Mouse (Mus musculus) liver, embryonic 16.5 days (tissue): ENCODE results near the gene Xpo4. TPM values are rescaled to one million over a fixed set of nuclear protein-coding genes. Genes with fewer than 3 reads are reported as not detected.

ENCODE experiments used
- ATAC-seq: fragments of 200-750 bp; cut with Nextera tagmentation; 2 replicates; pipeline ENCODE4 v1.8.0; 2017; ENCODE audit warnings: low read depth, mild to moderate bottlenecking, moderate number of reproducible peaks, moderate library complexity
- H3K27ac ChIP-seq: fragments of 300-500 bp; sonication (generic); 2 replicates; pipeline ENCODE4 v1.5.1; 2014; ENCODE audit warnings: mild to moderate bottlenecking, low read length
- H3K27me3 ChIP-seq: fragments of 300-500 bp; sonication (generic); 2 replicates; pipeline ENCODE4 v1.6.1; 2014; ENCODE audit warnings: low read depth, low read length, mixed read lengths; ENCODE audit not compliant: control insufficient read depth, insufficient read depth
- H3K36me3 ChIP-seq: fragments of 300-500 bp; sonication (generic); 2 replicates; pipeline ENCODE4 v1.6.1; 2014; ENCODE audit warnings: mild to moderate bottlenecking; ENCODE audit not compliant: control insufficient read depth, insufficient read depth
- H3K4me1 ChIP-seq: fragments of 300-500 bp; sonication (generic); 2 replicates; pipeline ENCODE4 v1.6.1; 2014; ENCODE audit warnings: low read depth, low read length, mixed read lengths; ENCODE audit not compliant: control insufficient read depth
- H3K4me2 ChIP-seq: fragments of 300-500 bp; sonication (generic); 2 replicates; pipeline ENCODE4 v1.6.1; 2014; ENCODE audit warnings: low read depth, low read length, mixed read lengths
- H3K4me3 ChIP-seq: fragments of 300-500 bp; sonication (generic); 2 replicates; pipeline ENCODE4 v1.5.1; 2014; ENCODE audit warnings: low read depth, mild to moderate bottlenecking, low read length
- H3K9ac ChIP-seq: fragments of 300-500 bp; sonication (generic); 2 replicates; pipeline ENCODE4 v1.6.1; 2014; ENCODE audit warnings: low read depth, low read length
- H3K9me3 ChIP-seq: fragments of 300-500 bp; sonication (generic); replicated peaks from 2 replicates; pipeline ENCODE4 v1.6.1; 2016; ENCODE audit warnings: low read length; ENCODE audit not compliant: control insufficient read depth
- WGBS: fragments of 180-500 bp; shearing (Covaris S2); extraction: QIAGEN DNeasy Blood & Tissue Kit; methylation state at CpG from one replicate; pipeline ENCODE4 v1.1.7; 2014; ENCODE audit not compliant: insufficient replicate concordance; 5-methylcytosine and 5-hydroxymethylcytosine counted together
- polyA plus RNA-seq: library from polyadenylated mRNA; unstranded; fragments of >200 nt; fragmentation: Nextera tagmentation; extraction: Ambion mirVana; gene quantifications from 2 replicates; pipeline ENCODE4 v1.2.1, GENCODE M21; 2015

Gene Xpo4
- polyA plus RNA-seq, 1 experiment from 2014 or later: 9.7 TPM

DNA sequence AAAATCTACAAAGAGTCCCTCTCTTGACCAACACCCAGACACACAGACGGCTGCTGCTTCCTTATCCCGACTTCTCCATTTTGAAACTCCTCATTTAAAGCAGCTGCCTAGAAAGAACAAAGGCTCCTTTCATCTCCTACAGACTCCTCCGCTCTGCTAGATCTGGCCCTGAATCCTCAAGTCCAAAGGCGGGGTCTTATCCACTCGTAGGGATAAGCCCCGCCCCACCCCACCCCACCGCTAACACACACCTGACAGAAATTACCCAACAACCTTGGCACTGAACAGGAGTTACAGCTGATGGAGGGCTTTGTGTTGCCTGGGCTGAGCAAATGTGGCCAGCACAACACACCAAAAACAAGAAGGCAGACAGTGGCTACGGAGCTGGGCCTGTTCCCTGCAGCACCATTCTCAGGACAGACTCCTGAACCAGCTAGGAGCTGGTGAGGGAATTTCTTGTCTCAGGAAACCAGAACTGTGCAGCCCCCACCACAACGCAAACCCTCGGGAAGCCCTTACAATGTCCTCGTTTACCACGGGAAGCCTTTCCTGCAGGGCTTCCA is 36.8 kb upstream of the Xpo4 start:
- Histone ChIP-seq H3K36me3 (peaks cover 8% of the 10 kb centered on the region), H3K27me3 (no peaks in the 10 kb centered on the region), H3K27ac (no peak overlapping the region), H3K4me3 (no peak overlapping the region), H3K4me2 (no peak overlapping the region), H3K4me1 (peaks cover 6% of the 10 kb centered on the region), H3K9me3 (no peaks in the 10 kb centered on the region), H3K9ac (no peak overlapping the region)
- WGBS: 64% methylated on average over 12 of the region's 12 CpGs
- no peak for ATAC-seq

DNA sequence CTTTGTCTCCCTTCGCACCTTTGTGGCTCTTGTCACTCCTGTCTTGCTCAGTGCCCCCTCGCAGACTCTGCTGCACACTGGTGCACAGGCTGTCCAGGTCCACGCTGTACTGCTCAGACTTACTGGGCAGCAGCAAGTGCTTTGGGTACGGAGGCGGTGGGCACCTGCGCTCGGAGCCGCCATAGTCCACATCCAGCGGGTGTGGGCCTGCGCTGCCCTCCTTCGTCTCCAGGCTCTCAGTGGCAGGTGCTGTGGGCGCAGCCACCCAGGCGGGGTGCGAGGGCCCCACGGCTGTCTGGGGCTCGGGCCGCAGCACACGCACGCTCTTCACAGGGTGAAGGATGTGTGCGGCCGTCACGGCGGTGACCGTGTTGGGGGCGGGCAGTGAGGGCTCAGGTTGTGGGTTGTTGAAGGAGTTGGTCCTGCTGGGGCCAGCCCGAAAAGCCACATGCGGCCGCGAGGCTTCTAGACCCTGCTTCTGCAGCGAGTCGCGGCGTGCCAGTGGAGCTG is 34.3 kb upstream of the Xpo4 start:
- H3K4me3 ChIP-seq: no peak overlapping the region
- H3K36me3 ChIP-seq: peaks cover 15% of the 10 kb centered on the region
- no peaks in the 10 kb centered on the region for H3K27me3 ChIP-seq
- no peak overlapping the region for H3K9ac ChIP-seq
- H3K9me3 ChIP-seq: no peaks in the 10 kb centered on the region
- H3K4me1 ChIP-seq: peaks cover 6% of the 10 kb centered on the region
- no peak for ATAC-seq
- H3K4me2 ChIP-seq: no peak overlapping the region
- 90% methylated on average over 33 of the region's 33 CpGs for WGBS
- H3K27ac ChIP-seq: no peak overlapping the region

DNA sequence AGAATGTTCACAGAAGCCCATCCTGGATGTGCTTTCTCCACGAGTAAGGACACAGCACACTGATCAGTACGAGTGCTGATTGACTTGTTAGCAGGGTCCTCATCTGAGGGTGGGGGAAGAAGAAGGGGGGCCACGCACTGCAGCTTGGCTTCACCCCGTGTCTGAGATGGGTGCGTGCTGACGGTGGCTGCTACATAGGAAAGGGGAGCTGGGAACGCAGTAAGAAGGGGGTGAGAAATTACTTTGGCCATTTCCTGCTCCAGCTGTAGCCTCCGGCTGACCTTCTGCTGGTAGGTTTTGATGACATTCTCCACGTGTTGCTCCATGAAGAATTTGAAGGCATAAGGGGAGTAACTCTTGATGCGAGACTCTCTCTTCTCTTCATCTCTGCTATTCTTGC is 33.8 kb upstream of the Xpo4 start:
- no peak for ATAC-seq
- Histone ChIP-seq H3K9me3 (no peaks in the 10 kb centered on the region), H3K27ac (no peak overlapping the region), H3K9ac (no peak overlapping the region), H3K36me3 (peaks cover 17% of the 10 kb centered on the region), H3K27me3 (no peaks in the 10 kb centered on the region), H3K4me1 (peaks cover 6% of the 10 kb centered on the region), H3K4me3 (no peak overlapping the region), H3K4me2 (no peak overlapping the region)
- 80% methylated on average over 10 of the region's 10 CpGs for WGBS

DNA sequence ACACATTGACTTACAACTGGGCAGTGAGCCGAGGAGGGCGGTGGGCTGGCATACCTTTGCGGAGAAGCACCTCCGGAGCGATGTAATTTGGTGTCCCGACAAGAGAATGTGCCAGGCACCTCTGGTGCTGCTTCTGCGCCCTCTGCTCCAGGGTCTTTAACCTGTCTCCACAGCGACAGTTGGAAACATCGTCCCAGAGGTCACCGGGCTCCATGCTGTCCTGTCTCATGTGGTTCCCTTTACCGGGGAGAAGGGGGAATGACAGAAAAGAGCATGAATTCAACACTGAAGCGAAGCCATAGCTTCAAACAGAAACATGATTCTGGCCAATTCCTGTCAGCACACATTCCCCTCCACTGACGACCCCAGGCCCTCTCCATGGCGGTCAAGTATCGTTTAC is 30.8 kb upstream of the Xpo4 start:
- ATAC-seq: no peak

DNA sequence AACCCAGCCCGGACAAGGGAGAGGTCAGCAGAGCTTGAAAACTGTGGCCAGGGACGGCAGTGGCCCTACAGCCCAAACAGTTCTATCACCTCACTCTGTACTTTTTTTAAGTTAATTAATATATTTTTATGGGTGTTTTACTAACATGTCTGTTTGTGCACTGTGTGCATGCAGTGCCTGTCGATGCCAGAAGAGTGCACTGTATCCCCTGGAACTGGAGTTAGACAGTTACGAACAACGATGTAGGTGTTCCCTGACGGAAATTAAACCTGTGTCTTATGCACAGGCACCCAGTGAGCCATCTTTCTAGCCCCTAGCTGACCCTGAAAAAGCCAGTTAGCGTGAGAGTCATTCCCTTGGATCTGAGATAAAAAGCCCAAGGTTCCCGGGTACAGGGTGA is 30.3 kb upstream of the Xpo4 start:
- H3K9me3 ChIP-seq: no peaks in the 10 kb centered on the region
- H3K4me2 ChIP-seq: no peak overlapping the region
- ATAC-seq: no peak
- 82% methylated on average over 8 of the region's 8 CpGs for WGBS
- peaks cover 30% of the 10 kb centered on the region for H3K36me3 ChIP-seq
- no peak overlapping the region for H3K4me3 ChIP-seq
- H3K4me1 ChIP-seq: peaks cover 19% of the 10 kb centered on the region
- no peak overlapping the region for H3K27ac ChIP-seq
- no peaks in the 10 kb centered on the region for H3K27me3 ChIP-seq
- H3K9ac ChIP-seq: no peak overlapping the region

More for the DNA sequence above, 30.8 kb upstream of the Xpo4 start:
- no peaks in the 10 kb centered on the region for H3K27me3 ChIP-seq
- no peaks in the 10 kb centered on the region for H3K9me3 ChIP-seq
- H3K4me1 ChIP-seq: peaks cover 15% of the 10 kb centered on the region
- no peak overlapping the region for H3K4me3 ChIP-seq
- no peak overlapping the region for H3K9ac ChIP-seq
- peaks cover 26% of the 10 kb centered on the region for H3K36me3 ChIP-seq
- no peak overlapping the region for H3K4me2 ChIP-seq
- H3K27ac ChIP-seq: no peak overlapping the region
- WGBS: 86% methylated on average over 15 of the region's 15 CpGs

DNA sequence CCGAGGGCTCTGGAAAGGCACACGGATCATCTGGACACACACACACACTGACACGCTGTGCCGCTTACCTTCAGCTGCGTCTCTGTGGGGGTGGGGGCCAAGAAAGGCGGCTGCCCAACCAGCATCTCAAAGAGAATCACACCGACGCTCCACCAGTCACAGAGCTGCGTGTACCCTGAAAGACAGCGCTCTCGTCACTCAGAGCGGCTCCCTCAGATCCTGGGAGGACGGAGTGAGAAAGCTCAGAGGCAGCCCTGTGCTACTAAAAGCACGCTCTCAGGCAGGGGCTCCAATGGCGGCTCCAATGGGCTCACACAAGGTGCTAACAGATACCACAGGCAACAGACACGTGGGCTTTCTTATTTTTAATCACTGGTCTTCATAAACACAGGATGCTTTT is 29.0 kb upstream of the Xpo4 start:
- Histone ChIP-seq H3K36me3 (peaks cover 24% of the 10 kb centered on the region), H3K4me2 (no peak overlapping the region), H3K9ac (no peak overlapping the region), H3K4me3 (no peak overlapping the region), H3K27ac (no peak overlapping the region), H3K9me3 (no peaks in the 10 kb centered on the region), H3K4me1 (peaks cover 19% of the 10 kb centered on the region), H3K27me3 (no peaks in the 10 kb centered on the region)
- 88% methylated on average over 16 of the region's 16 CpGs for WGBS
- no peak for ATAC-seq

DNA sequence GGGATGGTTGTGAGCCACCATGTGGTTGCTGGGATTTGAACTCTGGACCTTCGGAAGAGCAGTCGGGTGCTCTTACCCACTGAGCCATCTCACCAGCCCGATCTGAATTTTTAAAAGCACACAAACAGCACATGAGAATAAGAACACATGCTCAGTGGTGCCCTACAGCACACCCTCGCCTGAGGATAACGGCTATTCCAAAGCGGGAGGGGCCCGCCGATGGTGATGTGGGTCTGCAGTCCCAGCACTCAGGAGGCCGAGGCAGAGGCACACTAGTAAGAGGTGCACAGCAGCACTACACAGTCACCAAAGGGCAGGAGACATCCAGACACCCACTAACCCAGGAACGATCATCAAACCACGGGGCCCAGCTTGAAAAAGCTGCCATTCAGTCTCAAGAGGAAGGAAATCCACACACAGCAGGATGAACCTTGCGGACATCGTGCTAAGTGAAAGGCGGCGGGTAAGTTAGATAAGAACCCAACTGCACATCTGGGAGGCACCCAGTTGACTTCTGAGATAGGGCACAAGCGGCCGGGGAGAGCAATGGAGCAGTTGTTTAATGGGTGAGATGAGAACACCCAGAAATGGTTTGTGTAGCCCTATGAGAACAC is 27.4 kb upstream of the Xpo4 start:
- H3K4me1 ChIP-seq: peaks cover 19% of the 10 kb centered on the region
- H3K27ac ChIP-seq: peak overlapping the region; percentile 91
- peaks cover 25% of the 10 kb centered on the region for H3K36me3 ChIP-seq
- peak overlapping the region; percentile 43 for H3K4me3 ChIP-seq
- no peaks in the 10 kb centered on the region for H3K27me3 ChIP-seq
- no peaks in the 10 kb centered on the region for H3K9me3 ChIP-seq
- 22% methylated on average over 17 of the region's 17 CpGs for WGBS
- H3K9ac ChIP-seq: peak overlapping the region; percentile 61
- H3K4me2 ChIP-seq: peak overlapping the region; percentile 63
- ATAC-seq: peak; percentile 96

DNA sequence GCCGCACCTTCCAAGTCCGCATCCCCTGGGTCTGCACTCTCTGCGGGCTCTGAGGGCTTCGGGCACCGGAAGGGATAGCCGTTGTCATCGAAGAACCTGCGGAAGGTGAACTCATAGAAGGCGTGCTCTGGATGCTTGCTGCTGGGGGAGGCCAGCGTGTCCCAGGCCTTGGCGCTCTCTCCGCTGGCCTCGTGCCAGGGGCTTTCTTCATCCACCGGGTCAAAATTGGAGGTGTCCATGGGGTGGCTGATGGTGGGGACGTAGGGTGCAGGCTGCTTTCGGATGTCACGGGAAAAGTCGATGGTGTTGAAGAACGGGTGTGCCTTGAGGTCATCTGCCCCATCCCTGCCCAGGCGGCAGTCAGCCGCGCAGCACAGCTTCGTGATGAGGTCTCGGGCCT is 26.1 kb upstream of the Xpo4 start:
- H3K4me3 ChIP-seq: no peak overlapping the region
- 91% methylated on average over 24 of the region's 24 CpGs for WGBS
- no peak overlapping the region for H3K27ac ChIP-seq
- H3K36me3 ChIP-seq: peaks cover 25% of the 10 kb centered on the region
- no peaks in the 10 kb centered on the region for H3K9me3 ChIP-seq
- no peak overlapping the region for H3K4me2 ChIP-seq
- H3K27me3 ChIP-seq: no peaks in the 10 kb centered on the region
- H3K9ac ChIP-seq: no peak overlapping the region
- ATAC-seq: no peak
- H3K4me1 ChIP-seq: peaks cover 19% of the 10 kb centered on the region

DNA sequence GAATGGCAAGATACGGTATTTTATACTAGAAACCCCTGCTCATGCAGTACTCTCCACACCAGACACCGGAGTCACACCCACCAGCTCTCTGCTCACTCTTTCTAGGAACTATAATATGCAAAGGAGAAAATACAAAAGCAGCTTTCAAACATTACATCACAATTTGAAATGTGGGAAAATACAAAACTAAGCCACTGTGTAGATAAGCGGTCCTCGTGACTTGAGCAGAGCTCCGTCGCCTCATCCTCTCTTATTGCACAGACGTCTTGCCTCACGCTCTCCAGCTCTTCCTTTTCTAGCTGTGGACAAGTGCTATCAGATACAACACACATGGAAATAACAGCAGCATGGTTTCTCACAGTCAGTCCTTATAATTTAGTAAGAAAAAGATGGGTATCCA is 25.5 kb upstream of the Xpo4 start:
- Histone ChIP-seq H3K4me3 (no peak overlapping the region), H3K9ac (no peak overlapping the region), H3K27me3 (no peaks in the 10 kb centered on the region), H3K9me3 (no peaks in the 10 kb centered on the region), H3K4me2 (no peak overlapping the region), H3K4me1 (peaks cover 19% of the 10 kb centered on the region), H3K36me3 (peaks cover 21% of the 10 kb centered on the region), H3K27ac (peak overlapping the region; percentile 10; the same call in 1 of the 2 replicates)
- WGBS: 43% methylated on average over 8 of the region's 8 CpGs
- ATAC-seq: no peak
